Comparison of ENCODE assay signal across 8 mouse cellular contexts in the genomic region with DNA sequence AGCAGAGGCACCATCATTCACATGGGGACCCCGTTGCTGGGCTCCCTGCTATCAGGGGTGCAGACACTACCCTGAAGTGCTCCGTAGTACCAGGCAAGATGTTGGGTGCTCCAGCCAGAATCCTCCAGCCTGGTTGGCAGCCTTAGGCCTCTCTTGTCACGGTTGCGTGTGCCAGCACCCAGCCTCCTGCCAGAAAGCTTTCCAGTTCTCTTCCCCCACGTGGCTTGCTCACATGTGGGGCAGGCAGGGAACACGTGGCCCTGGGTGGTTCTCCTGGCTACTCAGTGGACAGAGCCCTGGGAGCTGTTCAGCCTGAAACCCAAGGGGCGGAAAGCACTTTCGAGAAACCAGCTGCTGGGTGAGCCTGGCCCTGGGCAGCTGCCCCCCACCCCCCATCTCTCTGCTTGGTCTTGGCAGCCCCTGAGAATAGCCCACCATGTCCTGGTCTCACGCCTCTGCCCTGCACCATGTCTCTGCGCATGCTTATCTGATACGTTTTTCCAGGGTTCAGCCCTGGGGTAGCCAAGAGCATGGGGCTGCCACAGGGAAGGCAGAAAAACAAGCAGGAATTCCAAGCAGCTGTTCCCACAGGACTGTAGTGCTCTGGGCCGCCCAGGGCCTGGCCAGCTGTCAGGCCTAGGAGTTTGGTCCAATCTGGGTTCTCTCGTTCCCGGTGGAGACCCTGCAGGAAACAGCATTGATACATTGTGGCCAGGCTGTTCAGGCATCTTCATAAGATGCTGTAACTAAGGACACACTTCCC. TPM values are rescaled to one million over a fixed set of nuclear protein-coding genes. Genes with fewer than 3 reads are reported as not detected.
DNase-seq lines count a peak whose midpoint lies in the region; ATAC-seq and TF ChIP-seq lines count a peak whose summit lies in the region.

No protein-coding gene starts in this region.

- no peaks in the 10 kb centered on the region for H3K9me3 ChIP-seq in hindbrain, postnatal 0 days (ENCODE audit: low read length)

- H3K4me1 ChIP-seq in hindbrain, postnatal 0 days (ENCODE audit: insufficient read depth, low read length): no peaks in the 10 kb centered on the region; the same call in 1 of the 2 replicates
- H3K4me1 ChIP-seq in olfactory bulb, adult 2 months (ENCODE audit: control insufficient read depth, insufficient read depth, low read length): peaks cover 22% of the 10 kb centered on the region

- H3K36me3 ChIP-seq in hindbrain, postnatal 0 days (ENCODE audit: insufficient read depth, low read length): no peaks in the 10 kb centered on the region

- peak; percentile 99 for DNase-seq in adipocyte (ENCODE audit: low spot score)
- DNase-seq in cerebellum, adult 11 months: peak; percentile 85
- peak; percentile 69 to 80 for DNase-seq in frontal cortex, postnatal 14 days (ENCODE audit: low spot score in 2 of 2)
- DNase-seq in hindbrain, postnatal 0 days (ENCODE audit: low spot score): peak; percentile 82
- DNase-seq in left cerebral cortex, adult 11 months (ENCODE audit: low spot score): peak; percentile 80
- peak; percentile 71 to 81 for DNase-seq in urinary bladder, postnatal 4 days (ENCODE audit: low spot score in 2 of 2)
- DNase-seq in liver: no peak

- H3K4me3 ChIP-seq in hindbrain, postnatal 0 days (ENCODE audit: low read length): no peak overlapping the region
- H3K4me3 ChIP-seq in olfactory bulb, adult 2 months (ENCODE audit: insufficient read depth, low read depth, low read length): no peak overlapping the region

- no peak overlapping the region for H3K4me2 ChIP-seq in hindbrain, postnatal 0 days (ENCODE audit: low read depth, low read length)

- TF ChIP-seq CTCF in hindbrain, postnatal 0 days (IDR thresholded peaks at IDR 0.05; ENCODE audit: low read depth): no peak
- TF ChIP-seq CTCF in olfactory bulb, adult 2 months (IDR thresholded peaks at IDR 0.05; ENCODE audit: insufficient read depth, low read depth, low read length): no peak

- TF ChIP-seq POLR2A in olfactory bulb, adult 2 months (IDR thresholded peaks at IDR 0.05; ENCODE audit: insufficient read depth, low read depth, low read length): no peak

- ATAC-seq in hindbrain, postnatal 0 days: peak; percentile 92

- WGBS in hindbrain, postnatal 0 days: 47% methylated on average over 14 of the region's 14 CpGs
- 45% methylated on average over 14 of the region's 14 CpGs for WGBS in olfactory bulb, adult 2 months

- no peak overlapping the region for H3K27ac ChIP-seq in hindbrain, postnatal 0 days
- peak overlapping the region; percentile 60 for H3K27ac ChIP-seq in olfactory bulb, adult 2 months (ENCODE audit: insufficient read depth, low read depth, low read length)

- H3K9ac ChIP-seq in hindbrain, postnatal 0 days (replicated peaks; ENCODE audit: low read length): no peak overlapping the region

- no peaks in the 10 kb centered on the region; the same call in 1 of the 2 replicates for H3K27me3 ChIP-seq in hindbrain, postnatal 0 days (ENCODE audit: insufficient read depth, low read length)

RNA-seq across cellular contexts. Expression of a gene that starts 54.2 kb away (rescaled TPM):
- total RNA-seq in hindbrain, postnatal 0 days (2014; rRNA removed): 3.5 and 5.6 TPM in 2 replicates
- polyA plus RNA-seq in hindbrain, postnatal 0 days (2015; fragmentation: Nextera tagmentation; extraction: Ambion mirVana): 2.5 and 2.6 TPM in 2 replicates
- polyA plus RNA-seq in olfactory bulb, adult 2 months (2012; ENCODE audit: insufficient read depth, insufficient read length, low replicate concordance, missing spikeins): not detected in 2 replicates

RNA-seq across cellular contexts. Expression of a gene that starts 54.8 kb away (rescaled TPM):
- 37.7 and 46.2 TPM in 2 replicates for total RNA-seq in hindbrain, postnatal 0 days (2014; rRNA removed)
- polyA plus RNA-seq in hindbrain, postnatal 0 days (2015; fragmentation: Nextera tagmentation; extraction: Ambion mirVana): 25.3 and 26.6 TPM in 2 replicates
- polyA plus RNA-seq in olfactory bulb, adult 2 months (2012; ENCODE audit: insufficient read depth, insufficient read length, low replicate concordance, missing spikeins): not detected in 2 replicates

Comparison
In these comparisons a context has a peak if more than half of its experiments do, and no peak if none do; other contexts are left out.
1. RNA of a gene that starts 54.8 kb away (polyA plus RNA-seq): 25.3 to 26.6 TPM in hindbrain, postnatal 0 days; not detected in olfactory bulb, adult 2 months; every median in the first group is over 10 times any median in the second.